Mouse (Mus musculus) cerebellum, adult 8-10 months (tissue): Measurements from ENCODE around the gene Krt87.
A peak's percentile ranks its signal among the peaks of the same experiment; 100 is the strongest.

Experiments used
- DNase-seq: peaks from one replicate; pipeline ENCODE4 v3.0.0; 2022

Krt87 gene

GRCm38 (mm10) chr15:101414807-101415565 lies 23.6 kb downstream of the Krt87 start:
- peak; percentile 14 for DNase-seq

GRCm38 (mm10) chr15:101413916-101414635 lies 24.5 kb downstream of the Krt87 start:
- no peak for DNase-seq

GRCm38 (mm10) chr15:101412188-101412587 lies 26.4 kb downstream of the Krt87 start:
- no peak for DNase-seq

- no peak for DNase-seq
Observed at GRCm38 (mm10) chr15:101410775-101411174, 27.8 kb downstream of the Krt87 start, which contains the start of gene Krt7. Gene Krt7, plus strand, starts transcription at chr15:101411043.

GRCm38 (mm10) chr15:101398269-101398668 lies 40.3 kb downstream of the Krt87 start:
- DNase-seq, result no peak

- DNase-seq, result no peak
Observed at GRCm38 (mm10) chr15:101397683-101398082, 40.9 kb downstream of the Krt87 start.

GRCm38 (mm10) chr15:101396921-101397320 lies 41.7 kb downstream of the Krt87 start:
- no peak for DNase-seq

- no peak for DNase-seq
Observed at GRCm38 (mm10) chr15:101396466-101396865, 42.1 kb downstream of the Krt87 start.

- DNase-seq, result no peak
Observed at GRCm38 (mm10) chr15:101394908-101395307, 43.7 kb downstream of the Krt87 start.

- no peak for DNase-seq
Observed at GRCm38 (mm10) chr15:101392251-101392650, 46.4 kb downstream of the Krt87 start.

- no peak for DNase-seq
Observed at GRCm38 (mm10) chr15:101390203-101390602, 48.4 kb downstream of the Krt87 start.

- DNase-seq, result no peak
Observed at GRCm38 (mm10) chr15:101388034-101388541, 50.5 kb downstream of the Krt87 start.

- DNase-seq, result no peak
Observed at GRCm38 (mm10) chr15:101387176-101387575, 51.4 kb downstream of the Krt87 start.

- DNase-seq, result no peak
Observed at GRCm38 (mm10) chr15:101385064-101385463, 53.5 kb downstream of the Krt87 start.

- no peak for DNase-seq
Observed at GRCm38 (mm10) chr15:101384610-101385009, 54.0 kb downstream of the Krt87 start.

GRCm38 (mm10) chr15:101382811-101383210 lies 55.8 kb downstream of the Krt87 start:
- peak; percentile 58 for DNase-seq

- no peak for DNase-seq
Observed at GRCm38 (mm10) chr15:101381758-101382157, 56.8 kb downstream of the Krt87 start.
